Mouse (Mus musculus) left cerebral cortex, postnatal 36 days (tissue): ENCODE results near the gene Olfr1339. TPM values are rescaled to one million over a fixed set of nuclear protein-coding genes. Genes with fewer than 3 reads are reported as not detected.

Experiments
- DNase-seq, 2 experiments: peaks; one replicate each; pipeline ENCODE4 v3.0.0; 2021 to 2022; ENCODE audit warnings: low spot score in 2 of 2, mixed read lengths in 1 of 2
- intact Hi-C: fragments of 180-260 bp; cut with DNase I; formaldehyde crosslinking; loops from one replicate; pipeline ENCODE4 v1.15.1; 2025
- total RNA-seq, 2 experiments: library from RNA; stranded (reverse); gene quantifications; 2 replicates each; pipeline ENCODE4 v1.2.3; 2021

Gene Olfr1339
- total RNA-seq: not detected

DNA sequence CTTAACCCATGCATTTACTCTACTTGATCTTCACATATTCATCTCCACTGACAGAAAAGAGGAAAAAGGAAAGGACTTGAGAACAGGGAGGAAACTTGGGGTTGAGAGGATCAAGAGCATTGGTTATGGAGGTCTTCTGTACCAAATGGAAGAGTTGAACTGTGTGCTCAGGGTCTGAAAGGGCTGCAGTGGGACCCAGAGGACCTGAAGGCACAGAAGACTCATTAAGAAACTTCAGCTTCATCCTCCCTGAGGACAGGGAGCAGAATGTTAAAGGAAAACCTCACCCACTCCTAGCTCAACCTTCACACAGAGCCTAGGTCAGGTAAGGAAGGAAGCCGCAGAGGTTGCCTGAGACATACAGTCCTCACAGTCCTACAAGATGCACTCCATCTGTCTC lies at the start of gene Olfr1339:
Gene Olfr1339 (plus strand): TSS at position 301 of the 400 bp plus-strand sequence.
- intact Hi-C loops: no loop called here
- DNase-seq: no peak

DNA sequence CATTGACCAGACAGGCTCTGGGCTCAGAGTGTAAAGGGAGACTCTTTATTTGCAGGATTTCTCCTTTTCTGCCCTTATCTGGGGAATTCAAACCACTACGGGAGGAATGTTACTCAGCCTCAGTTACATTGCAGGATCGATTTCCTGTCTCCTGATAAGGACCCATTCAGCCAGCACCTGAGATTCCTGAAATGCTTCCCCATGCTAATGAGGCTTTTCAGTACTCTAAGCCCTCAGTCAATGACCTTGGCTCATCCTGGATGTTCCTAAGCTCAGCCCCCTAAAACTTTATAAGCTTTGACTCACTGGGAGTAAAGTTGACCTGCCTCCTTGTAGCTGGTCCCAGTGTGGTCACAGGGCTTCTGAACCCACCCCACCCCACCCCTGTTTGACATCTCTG lies 44.9 kb upstream of the Olfr1339 start:
- intact Hi-C loops: no loop called here
- no peak for DNase-seq

DNA sequence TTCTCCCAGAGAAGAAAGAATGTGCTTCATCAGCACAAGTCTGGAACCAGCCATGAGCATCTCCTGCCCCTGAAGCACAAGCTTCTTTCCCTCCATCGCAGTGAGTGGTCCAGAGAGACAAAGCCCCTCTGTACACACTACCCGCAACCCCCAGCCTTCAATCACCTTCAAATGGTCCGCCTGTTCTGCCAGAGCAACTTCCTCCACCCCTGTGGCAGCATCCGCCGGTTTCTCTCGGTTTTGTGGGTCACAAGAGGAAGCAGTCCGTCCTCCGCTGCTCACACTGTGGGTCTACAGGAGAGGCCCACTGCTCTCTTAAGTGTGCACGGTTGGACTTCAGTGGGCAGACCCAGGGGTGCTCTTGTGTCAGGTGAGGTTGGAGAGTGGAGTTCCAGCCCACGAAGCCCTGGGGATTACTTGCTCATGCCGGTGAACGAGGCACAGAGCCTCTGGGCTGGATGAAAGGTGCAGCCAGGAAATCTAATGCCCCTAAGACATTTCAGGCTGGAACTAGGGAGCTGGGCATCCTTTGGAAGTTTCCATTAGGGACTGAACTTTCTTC lies 39.5 kb upstream of the Olfr1339 start, which contains the start of gene Olfr1342:
Gene Olfr1342 (minus strand): TSS at position 345 of the 562 bp plus-strand sequence.
- intact Hi-C loops: no loop called here
- DNase-seq: no peak

DNA sequence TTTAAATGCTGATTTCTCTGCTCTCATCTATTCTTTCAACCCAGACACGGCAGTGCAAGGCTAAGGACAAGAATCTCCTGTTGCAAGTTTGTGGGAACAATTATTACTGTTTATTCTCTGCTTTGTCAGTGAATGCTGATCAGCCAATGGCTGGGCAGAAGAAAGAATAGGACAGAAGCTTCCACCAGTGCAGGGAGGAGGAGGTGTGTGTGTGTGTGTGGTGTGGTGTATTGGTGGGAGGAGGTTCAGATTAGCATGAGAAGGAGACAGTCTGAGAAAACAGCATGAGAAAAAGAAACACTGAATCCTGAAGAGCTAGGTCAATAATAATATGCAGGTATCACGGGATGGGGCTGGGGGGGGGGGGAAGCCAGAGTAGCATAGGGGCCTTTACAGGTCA lies 38.2 kb upstream of the Olfr1339 start:
- DNase-seq: no peak
- intact Hi-C loops: no loop called here

DNA sequence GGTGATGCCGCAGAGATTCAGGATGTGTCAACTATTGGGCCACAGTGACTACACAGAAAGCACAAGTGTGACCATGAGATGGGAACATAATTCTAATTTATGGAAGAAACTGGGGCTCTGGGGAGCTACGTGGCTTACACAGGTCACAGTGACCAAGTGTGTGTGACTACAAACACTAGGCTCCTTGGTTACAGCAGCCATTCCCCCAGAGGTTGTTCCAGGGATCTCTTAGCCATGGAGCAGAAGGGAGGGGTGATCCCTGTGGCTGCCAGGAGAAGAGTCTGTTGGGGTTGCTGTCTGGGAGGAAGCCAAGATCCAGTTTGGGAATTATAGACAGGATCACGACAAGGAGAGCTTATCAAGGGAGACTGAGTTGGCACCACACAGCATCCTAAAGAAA lies 28.8 kb upstream of the Olfr1339 start, which contains the start of gene Olfr1341:
Gene Olfr1341 (plus strand): TSS at position 301 of the 400 bp plus-strand sequence.
- DNase-seq: no peak
- intact Hi-C loops: no loop called here

DNA sequence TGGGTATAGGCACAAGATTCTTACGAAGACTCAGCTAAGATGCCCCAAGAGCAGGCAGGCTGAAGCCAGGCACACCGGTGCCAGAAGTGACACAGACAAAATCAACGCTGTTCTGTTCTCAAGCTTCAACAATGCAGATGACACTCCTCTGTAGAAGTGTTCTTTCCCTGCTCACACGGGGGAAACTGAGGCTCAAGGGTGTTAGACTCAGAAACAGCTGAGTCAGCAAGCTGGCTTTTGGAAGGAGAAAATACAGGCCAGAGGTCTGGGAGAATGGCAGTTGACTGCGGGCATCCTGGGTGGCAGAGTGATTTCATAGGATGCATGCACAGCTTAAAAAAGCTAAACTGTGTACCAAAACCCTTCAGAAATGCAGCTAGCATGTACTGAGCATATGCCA lies 23.9 kb upstream of the Olfr1339 start:
- DNase-seq: no peak
- intact Hi-C loops: no loop called here

DNA sequence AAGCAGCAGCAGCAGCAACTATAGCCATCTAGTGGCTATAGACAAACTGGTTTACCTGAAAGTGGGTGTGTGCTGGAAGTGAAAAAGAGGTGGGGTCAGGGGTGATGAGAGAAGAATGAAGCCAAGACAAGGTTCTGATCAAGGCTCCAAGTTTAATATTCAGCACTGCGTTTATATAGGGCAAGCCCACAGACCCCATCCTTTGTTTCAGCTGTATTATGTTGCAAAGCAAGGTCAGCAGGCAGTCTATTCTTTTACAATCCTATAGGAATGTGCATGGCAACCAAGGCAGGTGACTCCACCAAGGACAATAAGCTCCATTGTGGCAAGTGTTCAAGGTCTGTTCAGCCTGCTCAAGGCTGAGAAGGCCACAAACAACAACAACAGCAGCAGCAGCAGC lies 20.3 kb upstream of the Olfr1339 start:
- no peak for DNase-seq
- intact Hi-C loops: no loop called here

DNA sequence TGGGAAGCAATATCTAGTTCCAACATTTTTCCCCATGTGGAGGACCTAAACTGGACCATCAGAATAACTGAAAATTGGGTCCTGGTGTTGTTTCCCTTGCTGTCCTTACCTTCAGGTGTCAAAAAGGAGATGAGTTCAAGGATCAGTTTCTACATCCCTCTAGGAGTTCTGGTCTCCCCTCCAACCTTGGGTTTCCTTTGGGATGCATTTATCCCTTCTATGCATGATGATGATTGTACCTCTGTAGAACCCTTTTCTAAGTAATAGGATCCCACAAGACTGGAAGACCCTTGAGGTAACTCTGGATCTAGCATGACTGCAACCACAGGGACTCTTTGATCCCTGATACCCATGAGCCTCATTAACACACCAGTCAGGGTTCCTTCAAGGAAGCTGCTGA lies 12.1 kb upstream of the Olfr1339 start, which contains the start of gene Olfr1340:
Gene Olfr1340 (plus strand): TSS at position 301 of the 400 bp plus-strand sequence.
- intact Hi-C loops: no loop called here
- no peak for DNase-seq

DNA sequence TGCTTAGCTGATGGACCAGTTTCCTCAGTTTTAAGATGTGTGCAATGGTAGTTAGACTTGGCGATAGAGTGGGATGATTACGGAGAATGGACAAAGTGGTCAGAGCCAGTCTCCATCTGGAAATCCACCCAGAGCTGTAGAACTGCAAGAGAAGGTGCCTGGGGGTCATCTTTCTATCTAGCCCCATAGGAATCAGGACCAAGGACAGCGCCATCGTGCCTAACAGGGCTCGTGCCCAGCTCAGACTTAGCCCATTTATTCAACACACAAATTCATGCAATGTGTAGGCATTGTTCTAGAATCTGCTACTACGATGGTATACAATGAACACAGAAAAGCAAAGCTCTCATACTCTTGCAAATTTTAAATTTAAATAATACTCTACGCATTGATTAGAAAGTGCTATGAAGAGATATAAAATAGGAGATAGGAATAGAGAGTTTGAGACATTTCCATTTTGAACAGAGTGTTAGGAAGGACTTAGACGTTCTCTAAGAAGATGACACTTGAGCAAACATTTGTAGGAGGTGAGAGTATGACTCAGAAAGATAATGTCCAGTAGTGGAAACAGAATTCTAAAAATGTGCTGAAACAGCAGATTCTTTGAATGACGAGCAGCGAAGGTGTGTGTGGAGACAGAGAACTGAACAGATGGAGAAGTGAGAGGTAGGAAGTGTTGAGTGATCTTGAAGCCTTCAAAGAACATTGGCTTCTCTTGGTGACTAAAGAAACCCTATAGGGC lies 10.1 kb upstream of the Olfr1339 start:
- intact Hi-C loops: no loop called here
- no peak for DNase-seq

DNA sequence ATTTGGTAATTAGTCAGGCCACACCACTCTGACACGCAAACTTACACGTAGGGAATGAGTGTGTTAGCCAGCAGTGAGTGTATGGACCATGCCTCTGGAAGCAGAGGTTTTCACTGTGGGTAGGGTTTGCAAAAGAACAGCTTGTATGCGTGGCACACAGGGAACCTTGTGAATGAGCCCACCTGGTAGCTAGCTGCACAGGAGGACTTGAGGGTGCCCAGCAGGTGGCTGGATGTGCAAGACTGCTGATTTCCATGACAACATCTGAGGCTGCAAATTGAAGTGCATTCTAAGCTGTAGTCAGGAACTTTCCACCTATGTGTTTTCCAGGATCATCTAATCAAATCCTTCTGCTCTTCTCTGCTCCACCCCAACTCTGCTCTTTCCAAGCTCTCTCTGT lies 7.6 kb downstream of the Olfr1339 start:
- intact Hi-C loops: loop anchor here (2.0 kb wide), 1 partner anchor 27 kb away; no protein-coding TSS in a partner anchor
- DNase-seq: no peak

DNA sequence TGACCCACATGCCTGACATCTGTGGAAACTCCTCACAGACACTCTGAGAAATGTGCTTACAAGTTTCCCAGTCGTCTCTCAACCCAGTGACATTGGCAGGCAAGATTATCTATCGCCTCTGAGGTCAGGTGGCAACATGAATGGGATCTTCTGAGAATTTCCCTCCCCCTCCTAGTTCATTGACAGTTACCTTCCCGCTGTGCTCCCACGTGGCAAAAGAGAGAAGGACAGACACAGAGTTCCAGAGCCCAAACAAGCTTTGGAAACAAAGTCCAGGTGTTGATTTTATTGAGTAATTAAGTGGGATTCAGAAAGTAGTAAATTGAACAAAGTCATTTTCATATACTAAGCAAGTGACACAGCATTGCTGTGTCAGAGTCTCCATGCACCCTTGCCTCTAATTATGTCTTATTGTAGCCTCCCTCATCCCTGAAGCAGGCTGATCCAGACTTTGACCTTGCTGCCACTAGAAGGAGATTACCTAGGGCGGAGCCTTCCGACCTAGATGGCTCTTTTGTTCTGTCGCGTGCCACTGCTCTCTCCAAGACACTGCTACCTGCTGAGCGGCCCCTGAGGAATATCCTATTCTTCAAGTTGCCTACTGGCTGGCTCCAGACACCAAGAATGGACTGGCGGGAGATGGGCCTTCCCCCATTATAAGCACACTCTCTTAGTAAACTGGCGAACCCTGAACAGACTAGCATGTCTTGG lies 9.2 kb downstream of the Olfr1339 start:
- intact Hi-C loops: no loop called here
- no peak for DNase-seq

DNA sequence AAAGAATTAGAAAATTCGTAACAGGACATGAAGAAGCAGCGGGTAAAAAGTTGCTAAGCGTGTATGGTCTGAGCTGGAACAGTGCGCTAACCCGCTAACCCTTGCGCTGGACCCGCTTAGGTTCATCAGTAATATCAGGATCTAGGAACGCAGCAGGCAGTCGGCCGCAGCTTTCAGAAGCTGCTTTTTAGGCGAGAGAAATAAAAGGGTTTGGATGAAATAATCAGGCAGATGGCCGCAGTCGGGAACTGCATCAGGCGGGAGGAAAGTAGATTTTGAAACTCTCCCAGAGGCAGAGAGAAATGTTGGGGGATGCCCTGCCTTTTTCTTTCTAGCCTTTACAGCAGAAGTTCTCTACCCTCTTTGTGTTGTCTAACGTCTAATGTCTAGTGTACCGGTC lies 9.9 kb downstream of the Olfr1339 start:
- no peak for DNase-seq
- intact Hi-C loops: no loop called here

DNA sequence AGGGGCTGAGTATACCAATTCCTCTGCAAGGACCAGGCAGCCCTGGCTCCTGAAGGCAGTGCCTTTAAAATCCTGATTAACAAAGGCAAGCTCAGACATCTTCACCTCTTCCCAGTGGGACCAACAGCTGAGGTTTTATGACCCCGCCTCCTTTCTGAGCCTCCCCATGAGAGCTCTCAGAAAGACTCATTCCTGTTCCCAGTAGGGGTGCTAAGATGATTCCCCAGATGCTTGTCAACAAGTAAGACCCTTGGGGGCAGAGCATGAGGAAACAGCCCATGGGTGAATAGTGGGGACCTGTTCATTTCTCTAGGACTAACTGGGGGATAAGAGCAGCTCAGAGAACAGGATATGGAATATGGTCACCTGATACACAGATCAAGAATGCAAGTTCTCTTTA lies 26.7 kb downstream of the Olfr1339 start, which contains the start of gene Olfr1338:
Gene Olfr1338 (minus strand): TSS at position 101 of the 400 bp plus-strand sequence.
- no peak for DNase-seq
- intact Hi-C loops: no loop called here

DNA sequence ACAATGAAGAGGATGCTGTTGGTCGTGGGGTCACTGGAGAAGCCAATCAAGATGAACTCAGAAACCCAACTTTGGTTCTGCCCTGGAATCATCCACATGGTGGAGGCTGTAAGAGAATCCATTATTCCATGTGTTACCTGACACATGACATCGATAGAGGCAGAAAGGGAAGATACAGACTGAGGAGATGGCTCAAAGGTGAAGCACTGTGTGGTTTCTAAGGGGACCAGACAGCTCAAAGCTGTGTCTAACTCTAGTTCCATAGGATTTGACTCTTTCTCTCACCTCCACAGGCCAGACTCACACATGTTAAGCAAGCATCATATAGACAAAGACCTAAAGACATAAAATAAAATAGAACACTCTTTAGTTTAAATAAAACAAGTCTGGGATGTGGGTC lies 50.5 kb downstream of the Olfr1339 start, which contains the start of gene Olfr1337:
Gene Olfr1337 (minus strand): TSS at position 101 of the 400 bp plus-strand sequence.
- intact Hi-C loops: no loop called here
- no peak for DNase-seq

Other genes starting within 250 kb of the Olfr1339 start
- gene Tie1, start 242.1 kb upstream of the Olfr1339 start, total RNA-seq: 1 to 10 TPM; 7.8 to 8.6 TPM
- gene 2610528J11Rik, start 205.2 kb upstream of the Olfr1339 start, total RNA-seq: not detected
- 10 to 100 TPM in 1 of 2 experiments, 1 to 10 TPM in 1; 6.6 to 14.5 TPM for gene Tmem125, start 188.1 kb upstream of the Olfr1339 start, total RNA-seq
- gene Cfap57, start 111.4 kb upstream of the Olfr1339 start, total RNA-seq: under 1 TPM; 0.64 to 0.70 TPM
- 10 to 100 TPM; 53.5 to 62.3 TPM for gene Ebna1bp2, start 111.4 kb upstream of the Olfr1339 start, total RNA-seq
- gene Olfr62, start 73.2 kb upstream of the Olfr1339 start, total RNA-seq: not detected
- gene Olfr1342, start 39.4 kb upstream of the Olfr1339 start, total RNA-seq: not detected
- not detected for gene Olfr1341, start 28.7 kb upstream of the Olfr1339 start, total RNA-seq
- gene Olfr1340, start 12.0 kb upstream of the Olfr1339 start, total RNA-seq: not detected
- not detected for gene Olfr1338, start 26.6 kb downstream of the Olfr1339 start, total RNA-seq
- not detected for gene Olfr1337, start 50.4 kb downstream of the Olfr1339 start, total RNA-seq
- not detected for gene Olfr1335, start 77.8 kb downstream of the Olfr1339 start, total RNA-seq
- gene Olfr1333, start 104.1 kb downstream of the Olfr1339 start, total RNA-seq: not detected
- not detected for gene Olfr1331, start 132.5 kb downstream of the Olfr1339 start, total RNA-seq
- not detected for gene Olfr1330, start 156.4 kb downstream of the Olfr1339 start, total RNA-seq
- not detected for gene Olfr1329, start 185.3 kb downstream of the Olfr1339 start, total RNA-seq
- not detected for gene Olfr1328, start 206.4 kb downstream of the Olfr1339 start, total RNA-seq
- under 1 TPM; 0.35 to 0.82 TPM for gene Lao1, start 229.4 kb downstream of the Olfr1339 start, total RNA-seq